Mouse (Mus musculus) heart, embryonic 14.5 days (tissue): ENCODE measurements around the gene Arl15. TPM values are rescaled to one million over a fixed set of nuclear protein-coding genes. Genes with fewer than 3 reads are reported as not detected.

Experiments used
- ATAC-seq: fragments of 200-750 bp; cut with Nextera tagmentation; 2 replicates; pipeline ENCODE4 v1.8.0; 2017; ENCODE audit warnings: low read depth, moderate TSS enrichment; ENCODE audit not compliant: insufficient number of reproducible peaks, insufficient read depth, low FRiP score
- H3K27ac ChIP-seq, 2 experiments: fragments of 200-500 bp in 1 of 2; fragments of 300-500 bp in 1 of 2; sonication (generic) in 1 of 2; replicated peaks in 1 of 2; 2 replicates each; pipeline ENCODE4 v1.5.1; 2012 to 2014; ENCODE audit warnings: low read depth in 2 of 2, low read length in 2 of 2, control low read depth in 1 of 2, mild to moderate bottlenecking in 1 of 2, mixed read lengths in 1 of 2; ENCODE audit not compliant: control insufficient read depth in 1 of 2, insufficient read depth in 1 of 2
- H3K27me3 ChIP-seq: fragments of 300-500 bp; sonication (generic); 2 replicates; pipeline ENCODE4 v1.6.1; 2014; ENCODE audit warnings: mild to moderate bottlenecking, low read length, control low read depth; ENCODE audit not compliant: control insufficient read depth, insufficient read depth
- H3K36me3 ChIP-seq: fragments of 300-500 bp; sonication (generic); 2 replicates; pipeline ENCODE4 v1.6.1; 2014; ENCODE audit warnings: mild to moderate bottlenecking, control low read depth, low read length, mixed read lengths; ENCODE audit not compliant: control insufficient read depth, insufficient read depth
- H3K4me1 ChIP-seq, 2 experiments: fragments of 200-500 bp in 1 of 2; fragments of 300-500 bp in 1 of 2; sonication (generic) in 1 of 2; 2 replicates each; pipeline ENCODE4 v1.6.1; 2012 to 2014; ENCODE audit warnings: low read length in 2 of 2, control low read depth in 1 of 2, mixed read lengths in 1 of 2; ENCODE audit not compliant: control insufficient read depth in 2 of 2, insufficient read depth in 2 of 2
- H3K4me2 ChIP-seq: fragments of 300-500 bp; sonication (generic); 2 replicates; pipeline ENCODE4 v1.6.1; 2014; ENCODE audit warnings: mild to moderate bottlenecking, low read length
- H3K4me3 ChIP-seq, 2 experiments: fragments of 200-500 bp in 1 of 2; fragments of 300-500 bp in 1 of 2; sonication (generic) in 1 of 2; 2 replicates each; pipeline ENCODE4 v1.5.1; 2012 to 2014; ENCODE audit warnings: low read length in 2 of 2, mild to moderate bottlenecking in 2 of 2, control low read depth in 1 of 2, low read depth in 1 of 2, moderate library complexity in 1 of 2; ENCODE audit not compliant: control insufficient read depth in 1 of 2, insufficient read depth in 1 of 2
- H3K9ac ChIP-seq: fragments of 300-500 bp; sonication (generic); 2 replicates; pipeline ENCODE4 v1.6.1; 2014; ENCODE audit warnings: mild to moderate bottlenecking, low read length
- H3K9me3 ChIP-seq: fragments of 300-500 bp; sonication (generic); 2 replicates; pipeline ENCODE4 v1.6.1; 2016; ENCODE audit warnings: low read length, control low read depth; ENCODE audit not compliant: control insufficient read depth
- WGBS: fragments of 180-500 bp; shearing (Covaris S2); extraction: QIAGEN DNeasy Blood & Tissue Kit; methylation state at CpG from one replicate; pipeline ENCODE4 v1.1.7; 2014; 5-methylcytosine and 5-hydroxymethylcytosine counted together
- polyA plus RNA-seq: library from polyadenylated mRNA; unstranded; fragments of >200 nt; fragmentation: Nextera tagmentation; extraction: Ambion mirVana; gene quantifications from 2 replicates; pipeline ENCODE4 v1.2.1, GENCODE M21; 2014

Arl15 gene
- polyA plus RNA-seq, 1 experiment from 2014 or later = 8.3 TPM

DNA sequence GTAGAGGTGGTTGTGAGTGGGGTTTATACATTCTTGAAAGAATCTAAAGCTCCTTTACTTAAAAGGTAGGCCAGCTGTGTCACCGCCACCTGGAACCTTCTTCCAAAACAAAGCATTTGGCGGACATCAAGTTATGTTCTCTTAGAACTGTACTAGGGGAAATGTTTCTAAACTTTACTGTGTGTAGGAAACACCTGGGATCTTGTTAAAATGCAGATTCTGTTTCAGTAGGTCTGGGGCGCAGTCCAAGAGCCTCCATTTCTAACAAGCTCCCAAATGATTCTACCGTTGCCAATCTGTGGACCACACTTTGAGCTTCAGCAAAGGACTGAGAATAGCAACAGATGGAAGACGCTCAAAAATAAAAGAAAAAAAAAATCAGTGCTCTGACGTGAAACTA lies 405.4 kb downstream of the Arl15 start:
- 86% methylated on average over 6 of the region's 6 CpGs for WGBS
- H3K27ac ChIP-seq = no peak overlapping the region
- H3K9ac ChIP-seq = no peak overlapping the region
- H3K27me3 ChIP-seq = no peaks in the 10 kb centered on the region
- H3K36me3 ChIP-seq = no peaks in the 10 kb centered on the region
- no peaks in the 10 kb centered on the region for H3K4me1 ChIP-seq
- no peak overlapping the region for H3K4me3 ChIP-seq
- no peaks in the 10 kb centered on the region for H3K9me3 ChIP-seq
- no peak for ATAC-seq
- H3K4me2 ChIP-seq = no peak overlapping the region

DNA sequence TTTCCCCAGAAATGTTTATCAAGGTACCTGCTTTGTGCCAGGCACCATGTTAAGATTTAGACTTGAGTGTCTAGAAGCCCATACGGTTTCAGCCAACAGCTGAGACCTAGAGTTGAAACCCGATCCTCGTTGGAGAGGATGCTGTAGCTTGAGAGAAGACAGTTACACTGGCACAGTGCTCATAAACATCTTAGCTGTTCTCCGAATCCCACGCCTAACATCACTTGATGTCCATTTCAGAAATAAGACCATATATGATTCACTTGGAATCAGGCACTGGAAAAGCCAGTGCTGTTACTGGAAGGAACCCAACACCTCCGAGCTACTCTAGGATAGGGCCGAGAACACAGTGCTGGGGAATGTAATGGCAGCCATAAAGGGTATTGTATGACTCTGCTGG lies 406.2 kb downstream of the Arl15 start:
- WGBS = 80% methylated on average over 7 of the region's 7 CpGs

DNA sequence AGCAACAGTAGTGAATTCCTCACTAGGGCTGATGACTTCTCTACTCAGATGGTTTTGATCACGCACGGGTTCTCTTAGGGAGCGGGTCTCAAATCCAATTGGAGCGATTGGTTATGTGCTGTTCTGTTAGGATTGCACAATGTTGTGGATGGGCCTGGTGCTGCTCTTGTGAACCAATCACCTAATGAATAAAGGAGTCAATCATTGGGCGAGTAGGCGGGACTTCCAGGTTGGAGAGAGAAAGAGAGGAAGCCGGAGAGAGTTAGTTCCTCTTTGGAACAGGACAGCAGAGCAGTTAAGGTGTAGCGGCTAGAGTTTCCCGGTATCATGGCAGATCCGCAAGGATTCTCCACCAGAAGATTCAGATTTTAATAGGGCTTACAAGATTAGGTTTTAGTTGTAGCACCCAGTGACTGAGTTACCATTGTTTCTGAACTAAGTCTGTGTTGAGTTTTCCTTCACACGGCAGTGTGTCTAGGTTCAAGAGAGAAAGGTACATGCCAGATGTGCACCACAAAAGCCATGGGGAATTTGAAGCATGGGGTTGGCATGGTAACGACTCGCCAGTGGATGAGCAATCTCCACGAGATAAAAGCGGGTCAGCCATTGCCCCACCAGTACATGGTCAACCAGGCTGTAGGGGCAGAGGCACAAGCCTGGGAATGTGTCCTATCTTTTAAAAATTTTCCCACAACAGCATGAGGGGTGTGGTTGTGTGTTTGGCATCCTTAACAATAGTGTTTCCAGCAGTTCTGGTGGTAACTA lies 408.7 kb downstream of the Arl15 start:
- no peak for ATAC-seq
- no peaks in the 10 kb centered on the region for H3K4me1 ChIP-seq
- no peak overlapping the region for H3K4me3 ChIP-seq
- no peaks in the 10 kb centered on the region for H3K36me3 ChIP-seq
- H3K4me2 ChIP-seq = no peak overlapping the region
- H3K9ac ChIP-seq = no peak overlapping the region
- H3K27ac ChIP-seq = no peak overlapping the region
- no peaks in the 10 kb centered on the region for H3K27me3 ChIP-seq
- WGBS = 87% methylated on average over 15 of the region's 15 CpGs
- H3K9me3 ChIP-seq = no peaks in the 10 kb centered on the region

More for the DNA sequence above, 406.2 kb downstream of the Arl15 start:
- Histone ChIP-seq H3K4me3 (no peak overlapping the region), H3K36me3 (no peaks in the 10 kb centered on the region), H3K4me1 (no peaks in the 10 kb centered on the region), H3K27me3 (no peaks in the 10 kb centered on the region), H3K4me2 (no peak overlapping the region), H3K9me3 (no peaks in the 10 kb centered on the region), H3K27ac (no peak overlapping the region), H3K9ac (no peak overlapping the region)
- no peak for ATAC-seq

Other genes starting within 250 kb of the Arl15 start
- 20.3 and 22.6 TPM in 2 replicates for gene Snx18, start 175.9 kb upstream of the Arl15 start, polyA plus RNA-seq
- 58.5 and 60.4 TPM in 2 replicates for gene Hspb3, start 130.8 kb upstream of the Arl15 start, polyA plus RNA-seq